Mouse (Mus musculus) ZHBTc4 (cell line): ENCODE data around the gene Spdya.
"Not testable (repeated sequence)": the region's sequence is repeated elsewhere in the genome, so short reads cannot be mapped to it uniquely, and the experiment has no call there.

ENCODE experiments used
- DNase-seq: peaks from one replicate; pipeline ENCODE4 v3.0.0-alpha.2; 2011; ENCODE audit warnings: low read depth, low spot score

Spdya gene

GRCm38 (mm10) chr17:71631806-71632205, 79.9 kb downstream of the Spdya start:
- DNase-seq, result no peak

GRCm38 (mm10) chr17:71633350-71633749, 81.5 kb downstream of the Spdya start:
- no peak for DNase-seq

- DNase-seq, result no peak
Measured at GRCm38 (mm10) chr17:71636786-71637185, 84.9 kb downstream of the Spdya start.

GRCm38 (mm10) chr17:71637750-71638265, 85.9 kb downstream of the Spdya start:
- no peak for DNase-seq

- DNase-seq, result not testable (repeated sequence)
Measured at GRCm38 (mm10) chr17:71639056-71639455, 87.2 kb downstream of the Spdya start.
